Mouse (Mus musculus): ENCODE measurements around the gene Rnf126.

GRCm38 (mm10) chr10:79806972-79807371, 40.2 kb upstream of the Rnf126 start:
- TF ChIP-seq CTCF (IDR thresholded peaks at IDR 0.05; ENCODE audit: extremely low read depth, insufficient read depth, low read length) (no peak), POLR2A (IDR thresholded peaks at IDR 0.05; ENCODE audit: extremely low read depth, insufficient read depth, low read length) (no peak)
